Mouse (Mus musculus): ENCODE measurements around the gene Glyatl3. TPM values are rescaled to one million over a fixed set of nuclear protein-coding genes. Genes with fewer than 3 reads are reported as not detected.

Gene Glyatl3
- polyA plus RNA-seq, 1 experiment: not detected

GRCm38 (mm10) chr17:40904056-40904597, 10.0 kb downstream of the Glyatl3 start:
- no peaks in the 10 kb centered on the region for H3K4me1 ChIP-seq (ENCODE audit: control insufficient read depth, insufficient read depth, insufficient read length)
- no peak overlapping the region for H3K4me3 ChIP-seq (ENCODE audit: extremely low read depth, insufficient read depth, insufficient read length)
- TF ChIP-seq CTCF (IDR thresholded peaks at IDR 0.05; ENCODE audit: extremely low read depth, insufficient read depth, insufficient read length, insufficient replicate concordance) (no peak), POLR2A (IDR thresholded peaks at IDR 0.05; ENCODE audit: low read depth, low read length) (no peak)
- no peak overlapping the region for H3K27ac ChIP-seq (ENCODE audit: insufficient read depth, low read length)
- no peaks in the 10 kb centered on the region for H3K27me3 ChIP-seq (ENCODE audit: control insufficient read depth, insufficient read depth, low read length)
- DNase-seq (ENCODE audit: low read depth in 1 of 2, low spot score in 2 of 2): no peak
- H3K36me3 ChIP-seq (ENCODE audit: control insufficient read depth, insufficient read depth, low read length): no peaks in the 10 kb centered on the region
- 39% methylated on average over 11 of the region's 11 CpGs for WGBS

GRCm38 (mm10) chr17:40903345-40903744, 10.8 kb downstream of the Glyatl3 start:
- Histone ChIP-seq H3K27ac (ENCODE audit: insufficient read depth, low read length) (no peak overlapping the region), H3K27me3 (ENCODE audit: control insufficient read depth, insufficient read depth, low read length) (no peaks in the 10 kb centered on the region), H3K36me3 (ENCODE audit: control insufficient read depth, insufficient read depth, low read length) (no peaks in the 10 kb centered on the region), H3K4me3 (ENCODE audit: extremely low read depth, insufficient read depth, insufficient read length) (no peak overlapping the region), H3K4me1 (ENCODE audit: control insufficient read depth, insufficient read depth, insufficient read length) (no peaks in the 10 kb centered on the region)
- WGBS: 56% methylated on average over 4 of the region's 4 CpGs
- TF ChIP-seq CTCF (IDR thresholded peaks at IDR 0.05; ENCODE audit: extremely low read depth, insufficient read depth, insufficient read length, insufficient replicate concordance) (no peak), POLR2A (IDR thresholded peaks at IDR 0.05; ENCODE audit: low read depth, low read length) (no peak)
- DNase-seq (ENCODE audit: low read depth in 1 of 2, low spot score in 2 of 2): no peak

GRCm38 (mm10) chr17:40899783-40900363, 14.3 kb downstream of the Glyatl3 start:
- Histone ChIP-seq H3K27me3 (ENCODE audit: control insufficient read depth, insufficient read depth, low read length) (no peaks in the 10 kb centered on the region), H3K36me3 (ENCODE audit: control insufficient read depth, insufficient read depth, low read length) (no peaks in the 10 kb centered on the region), H3K27ac (ENCODE audit: insufficient read depth, low read length) (no peak overlapping the region), H3K4me1 (ENCODE audit: control insufficient read depth, insufficient read depth, insufficient read length) (no peaks in the 10 kb centered on the region), H3K4me3 (ENCODE audit: extremely low read depth, insufficient read depth, insufficient read length) (no peak overlapping the region)
- TF ChIP-seq CTCF (IDR thresholded peaks at IDR 0.05; ENCODE audit: extremely low read depth, insufficient read depth, insufficient read length, insufficient replicate concordance) (no peak), POLR2A (IDR thresholded peaks at IDR 0.05; ENCODE audit: low read depth, low read length) (no peak)
- 83% methylated on average over 4 of the region's 4 CpGs for WGBS
- no peak for DNase-seq (ENCODE audit: low read depth in 1 of 2, low spot score in 2 of 2)

- Histone ChIP-seq H3K4me1 (ENCODE audit: control insufficient read depth, insufficient read depth, insufficient read length) (no peaks in the 10 kb centered on the region), H3K36me3 (ENCODE audit: control insufficient read depth, insufficient read depth, low read length) (no peaks in the 10 kb centered on the region), H3K27me3 (ENCODE audit: control insufficient read depth, insufficient read depth, low read length) (no peaks in the 10 kb centered on the region), H3K4me3 (ENCODE audit: extremely low read depth, insufficient read depth, insufficient read length) (no peak overlapping the region), H3K27ac (ENCODE audit: insufficient read depth, low read length) (no peak overlapping the region)
- TF ChIP-seq POLR2A (IDR thresholded peaks at IDR 0.05; ENCODE audit: low read depth, low read length) (no peak), CTCF (IDR thresholded peaks at IDR 0.05; ENCODE audit: extremely low read depth, insufficient read depth, insufficient read length, insufficient replicate concordance) (no peak)
- no peak for DNase-seq (ENCODE audit: low read depth in 1 of 2, low spot score in 2 of 2)
- 50% methylated on average over 1 of the region's 1 CpGs for WGBS
These were observed 17.3 kb downstream of the Glyatl3 start for GRCm38 (mm10) chr17:40896863-40897262.

GRCm38 (mm10) chr17:40887849-40888536, 26.2 kb downstream of the Glyatl3 start:
- no peak for TF ChIP-seq POLR2A (IDR thresholded peaks at IDR 0.05; ENCODE audit: low read depth, low read length)
- no peak for TF ChIP-seq CTCF (IDR thresholded peaks at IDR 0.05; ENCODE audit: extremely low read depth, insufficient read depth, insufficient read length, insufficient replicate concordance)
- no peak for DNase-seq (ENCODE audit: low read depth in 1 of 2, low spot score in 2 of 2)
- H3K27ac ChIP-seq (ENCODE audit: insufficient read depth, low read length): no peak overlapping the region
- no peak overlapping the region for H3K4me3 ChIP-seq (ENCODE audit: extremely low read depth, insufficient read depth, insufficient read length)
- 81% methylated on average over 4 of the region's 4 CpGs for WGBS
- H3K4me1 ChIP-seq (ENCODE audit: control insufficient read depth, insufficient read depth, insufficient read length): no peaks in the 10 kb centered on the region
- no peaks in the 10 kb centered on the region for H3K36me3 ChIP-seq (ENCODE audit: control insufficient read depth, insufficient read depth, low read length)
- H3K27me3 ChIP-seq (ENCODE audit: control insufficient read depth, insufficient read depth, low read length): no peaks in the 10 kb centered on the region

GRCm38 (mm10) chr17:40885155-40885554, 29.0 kb downstream of the Glyatl3 start:
- DNase-seq (ENCODE audit: low read depth in 1 of 2, low spot score in 2 of 2): no peak
- 88% methylated on average over 4 of the region's 4 CpGs for WGBS
- H3K27me3 ChIP-seq (ENCODE audit: control insufficient read depth, insufficient read depth, low read length): no peaks in the 10 kb centered on the region
- no peak overlapping the region for H3K4me3 ChIP-seq (ENCODE audit: extremely low read depth, insufficient read depth, insufficient read length)
- H3K4me1 ChIP-seq (ENCODE audit: control insufficient read depth, insufficient read depth, insufficient read length): no peaks in the 10 kb centered on the region
- H3K27ac ChIP-seq (ENCODE audit: insufficient read depth, low read length): no peak overlapping the region
- no peak for TF ChIP-seq POLR2A (IDR thresholded peaks at IDR 0.05; ENCODE audit: low read depth, low read length)
- TF ChIP-seq CTCF (IDR thresholded peaks at IDR 0.05; ENCODE audit: extremely low read depth, insufficient read depth, insufficient read length, insufficient replicate concordance): no peak
- H3K36me3 ChIP-seq (ENCODE audit: control insufficient read depth, insufficient read depth, low read length): no peaks in the 10 kb centered on the region

- WGBS: 84% methylated on average over 6 of the region's 6 CpGs
- no peak for TF ChIP-seq POLR2A (IDR thresholded peaks at IDR 0.05; ENCODE audit: low read depth, low read length)
- TF ChIP-seq CTCF (IDR thresholded peaks at IDR 0.05; ENCODE audit: extremely low read depth, insufficient read depth, insufficient read length, insufficient replicate concordance): no peak
- no peaks in the 10 kb centered on the region for H3K36me3 ChIP-seq (ENCODE audit: control insufficient read depth, insufficient read depth, low read length)
- H3K27me3 ChIP-seq (ENCODE audit: control insufficient read depth, insufficient read depth, low read length): no peaks in the 10 kb centered on the region
- DNase-seq (ENCODE audit: low read depth in 1 of 2, low spot score in 2 of 2): no peak
- no peaks in the 10 kb centered on the region for H3K4me1 ChIP-seq (ENCODE audit: control insufficient read depth, insufficient read depth, insufficient read length)
- H3K4me3 ChIP-seq (ENCODE audit: extremely low read depth, insufficient read depth, insufficient read length): no peak overlapping the region
- H3K27ac ChIP-seq (ENCODE audit: insufficient read depth, low read length): no peak overlapping the region
These were observed 32.0 kb downstream of the Glyatl3 start for GRCm38 (mm10) chr17:40882172-40882571.
